Mouse (Mus musculus) frontal cortex, postnatal 25 days (tissue): ENCODE results near the gene Bcl2a1b.
"Not testable (repeated sequence)": the region's sequence is repeated elsewhere in the genome, so short reads cannot be mapped to it uniquely, and the experiment has no call there.

Experiments
- DNase-seq, 2 experiments: peaks; one replicate each; pipeline ENCODE4 v3.0.0; 2022; ENCODE audit warnings: low spot score in 2 of 2

Bcl2a1b gene

GRCm38 (mm10) chr9:89240516-89241019 lies 41.6 kb downstream of the Bcl2a1b start:
- not testable (repeated sequence) for DNase-seq

- DNase-seq = no peak
These were observed 54.4 kb downstream of the Bcl2a1b start for GRCm38 (mm10) chr9:89253400-89253799.

- no peak for DNase-seq
These were observed 57.7 kb downstream of the Bcl2a1b start for GRCm38 (mm10) chr9:89256556-89257335.
